Mouse (Mus musculus) C2C12 (cell line): Measurements from ENCODE around the gene Tbc1d10b.

Source experiments
- CEBPB ChIP-seq: IDR thresholded peaks from one replicate; pipeline ENCODE4 v1.6.1; 2011; ENCODE audit warnings: low read depth, mild to moderate bottlenecking, control low read depth, moderate library complexity
- CTCF ChIP-seq: IDR thresholded peaks from one replicate; pipeline ENCODE4 v1.5.1; 2011; ENCODE audit not compliant: control insufficient read depth, insufficient read depth, insufficient read length
- FOSL1 ChIP-seq: IDR thresholded peaks from one replicate; pipeline ENCODE4 v1.8.0; 2011; ENCODE audit warnings: mild to moderate bottlenecking, low read length; ENCODE audit not compliant: poor library complexity, insufficient read depth, severe bottlenecking
- MAX ChIP-seq: IDR thresholded peaks from one replicate; pipeline ENCODE4 v1.6.1; 2011; ENCODE audit warnings: mild to moderate bottlenecking, control low read depth
- MYOD1 ChIP-seq: IDR thresholded peaks from one replicate; pipeline ENCODE4 v1.6.1; 2011; ENCODE audit warnings: low read depth; ENCODE audit not compliant: control insufficient read depth, insufficient read length
- MYOG ChIP-seq: IDR thresholded peaks from one replicate; pipeline ENCODE4 v1.6.1; 2011; ENCODE audit not compliant: control insufficient read depth, insufficient read length; ENCODE audit errors: extremely low read depth
- USF1 ChIP-seq: IDR thresholded peaks from one replicate; pipeline ENCODE4 v1.6.1; 2011; ENCODE audit warnings: low read depth, mild to moderate bottlenecking, control low read depth, moderate library complexity

- TF ChIP-seq CTCF (no peak), CEBPB (no peak), USF1 (no peak), MYOG (no peak), MAX (no peak), MYOD1 (no peak), FOSL1 (no peak)
Measured at GRCm38 (mm10) chr7:127152464-127152863, 55.8 kb downstream of the Tbc1d10b start.
